8 mouse cellular contexts compared by ENCODE assay signal in the genomic region with DNA sequence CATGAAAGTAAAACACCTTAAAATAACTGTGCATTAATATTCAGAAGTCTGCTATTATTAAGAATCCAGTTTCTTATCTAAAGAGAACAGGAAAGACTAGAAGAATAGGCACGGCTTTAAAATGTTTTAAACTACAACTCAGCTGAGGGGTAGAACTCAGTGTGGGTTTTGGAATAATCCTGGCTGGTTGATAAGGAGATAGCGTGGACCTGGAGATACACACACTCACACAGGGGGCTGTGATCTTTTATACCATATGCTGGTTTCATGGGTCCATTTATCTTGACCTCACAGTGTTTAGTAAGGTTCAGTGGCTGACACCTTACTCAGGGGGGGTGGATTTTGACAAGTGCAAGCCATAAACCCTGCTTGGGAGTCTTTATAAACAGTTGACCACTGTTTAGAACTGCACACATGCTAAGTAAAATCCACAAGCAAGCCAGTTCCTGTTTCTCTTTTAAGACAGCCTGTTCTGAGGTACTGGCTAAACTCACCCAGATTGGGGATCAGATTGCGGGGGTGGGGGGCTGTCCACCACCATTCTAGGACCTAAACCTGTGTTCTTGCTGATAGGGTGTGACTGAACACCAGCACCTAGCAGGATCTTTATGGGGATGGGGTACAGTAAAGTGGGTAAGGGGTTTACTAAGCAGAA. TPM values are rescaled to one million over a fixed set of nuclear protein-coding genes. Genes with fewer than 3 reads are reported as not detected.
DNase-seq lines count a peak whose midpoint lies in the region; ATAC-seq and TF ChIP-seq lines count a peak whose summit lies in the region.

No protein-coding gene starts in this region.

- H3K4me1 ChIP-seq in heart, embryonic 15.5 days (replicated peaks) = peaks cover 17% of the 10 kb centered on the region
- peaks cover 6 to 8% of the 10 kb centered on the region in 2 experiments; a peak in 2 of 4 replicates for H3K4me1 ChIP-seq in MEL (ENCODE audit: control insufficient read depth in 1 of 2, insufficient read depth in 2 of 2, low read length in 2 of 2)
- peaks cover 13% of the 10 kb centered on the region for H3K4me1 ChIP-seq in hindbrain, embryonic 14.5 days (replicated peaks; ENCODE audit: control insufficient read depth, insufficient read depth, low read length)
- peaks cover 21% of the 10 kb centered on the region for H3K4me1 ChIP-seq in midbrain, embryonic 13.5 days (replicated peaks)

- H3K79me2 ChIP-seq in MEL (ENCODE audit: control insufficient read depth, insufficient read depth, low read length, poor library complexity) = peaks cover 2% of the 10 kb centered on the region; the same call in 1 of the 2 replicates

- peak overlapping the region; percentile 80 for H3K4me3 ChIP-seq in heart, embryonic 15.5 days
- peak overlapping the region; percentile 78 for H3K4me3 ChIP-seq in MEL (ENCODE audit: control insufficient read depth in 1 of 2, insufficient read depth in 1 of 2, low read depth in 2 of 2, low read length in 2 of 2)
- peak overlapping the region; percentile 98 for H3K4me3 ChIP-seq in hindbrain, embryonic 14.5 days (replicated peaks; ENCODE audit: low read length)
- peak overlapping the region; percentile 89 for H3K4me3 ChIP-seq in midbrain, embryonic 13.5 days (replicated peaks)

- ATAC-seq in heart, embryonic 15.5 days (replicated peaks; ENCODE audit: insufficient number of reproducible peaks, insufficient read depth, low FRiP score, low read depth) = no peak
- no peak for ATAC-seq in hindbrain, embryonic 14.5 days (ENCODE audit: low FRiP score)
- ATAC-seq in midbrain, embryonic 13.5 days = no peak

- peak overlapping the region; percentile 84 for H3K4me2 ChIP-seq in heart, embryonic 15.5 days
- H3K4me2 ChIP-seq in hindbrain, embryonic 14.5 days (replicated peaks) = peak overlapping the region; percentile 66
- peak overlapping the region; percentile 84 for H3K4me2 ChIP-seq in midbrain, embryonic 13.5 days (replicated peaks)

- no peak for DNase-seq in heart, postnatal 14 days
- DNase-seq in MEL (ENCODE audit: low read depth, low spot score) = peak; percentile 66
- DNase-seq in hindbrain, embryonic 14.5 days (ENCODE audit: low spot score) = no peak
- no peak for DNase-seq in gastrocnemius, postnatal 25 days
- DNase-seq in adrenal gland, postnatal 36 days = no peak
- DNase-seq in lung, postnatal 36 days = no peak

- TF ChIP-seq RAD21 in MEL (IDR thresholded peaks at IDR 0.05; ENCODE audit: low read depth, low read length) = no peak

- H3K27ac ChIP-seq in heart, embryonic 15.5 days = peak overlapping the region; percentile 76
- peak overlapping the region; percentile 33 for H3K27ac ChIP-seq in MEL (ENCODE audit: control insufficient read depth, low read depth, low read length)
- peak overlapping the region; percentile 83; the same call in 1 of the 2 replicates for H3K27ac ChIP-seq in hindbrain, embryonic 14.5 days
- H3K27ac ChIP-seq in midbrain, embryonic 13.5 days = peak overlapping the region; percentile 81; the same call in 1 of the 2 replicates

- 33% methylated on average over 3 of the region's 3 CpGs for WGBS in heart, embryonic 15.5 days
- WGBS in hindbrain, embryonic 14.5 days = 60% methylated on average over 3 of the region's 3 CpGs
- WGBS in midbrain, embryonic 13.5 days = 50% methylated on average over 3 of the region's 3 CpGs

- intact Hi-C loops in heart, postnatal 14 days (cut with DNase I) = loop anchor here (10.0 kb wide), 1 partner anchor 175 kb away; the partner anchor contains the start of gene Tmem82

- no peak for TF ChIP-seq POLR2A in MEL (IDR thresholded peaks at IDR 0.05; ENCODE audit: control insufficient read depth in 1 of 2, insufficient read depth in 1 of 2, low read depth in 1 of 2, low read length in 2 of 2, poor library complexity in 1 of 2)

- peaks cover 8% of the 10 kb centered on the region; the same call in 1 of the 2 replicates for H3K36me3 ChIP-seq in heart, embryonic 15.5 days
- H3K36me3 ChIP-seq in MEL (ENCODE audit: control insufficient read depth in 1 of 2, insufficient read depth in 2 of 2, low read length in 2 of 2) = peaks cover 0 to 6% of the 10 kb centered on the region in 2 experiments; a peak in 2 of 4 replicates
- peaks cover 14% of the 10 kb centered on the region for H3K36me3 ChIP-seq in hindbrain, embryonic 14.5 days (replicated peaks; ENCODE audit: control insufficient read depth, insufficient read depth)
- H3K36me3 ChIP-seq in midbrain, embryonic 13.5 days = peaks cover 32% of the 10 kb centered on the region

- no peak for TF ChIP-seq CTCF in MEL (IDR thresholded peaks at IDR 0.05 in 2 of 3, conservative IDR thresholded peaks at IDR 0.05 in 1 of 3; ENCODE audit: control insufficient read depth in 1 of 3, insufficient read depth in 1 of 3, low read depth in 2 of 3, low read length in 3 of 3, poor library complexity in 1 of 3, severe bottlenecking in 1 of 3)

- no peaks in the 10 kb centered on the region for H3K27me3 ChIP-seq in heart, embryonic 15.5 days
- H3K27me3 ChIP-seq in MEL (ENCODE audit: control insufficient read depth in 1 of 2, insufficient read depth in 2 of 2, low read length in 2 of 2) = no peaks in the 10 kb centered on the region
- no peaks in the 10 kb centered on the region for H3K27me3 ChIP-seq in hindbrain, embryonic 14.5 days (ENCODE audit: control insufficient read depth, insufficient read depth, low read length)
- no peaks in the 10 kb centered on the region for H3K27me3 ChIP-seq in midbrain, embryonic 13.5 days

- peak; percentile 18 to 35; a peak in 3 of 4 replicates for TF ChIP-seq EP300 in MEL (IDR thresholded peaks at IDR 0.05; ENCODE audit: low read depth in 1 of 2, low read length in 2 of 2)

- H3K9ac ChIP-seq in heart, embryonic 15.5 days = peak overlapping the region; percentile 90
- H3K9ac ChIP-seq in MEL (ENCODE audit: control insufficient read depth, low read depth, low read length, poor library complexity, severe bottlenecking) = peak overlapping the region; percentile 87
- H3K9ac ChIP-seq in hindbrain, embryonic 14.5 days = peak overlapping the region; percentile 99
- H3K9ac ChIP-seq in midbrain, embryonic 13.5 days (replicated peaks) = peak overlapping the region; percentile 95

- no peaks in the 10 kb centered on the region for H3K9me3 ChIP-seq in heart, embryonic 15.5 days (replicated peaks)
- H3K9me3 ChIP-seq in MEL (replicated peaks; ENCODE audit: insufficient read depth, low read length) = no peaks in the 10 kb centered on the region
- H3K9me3 ChIP-seq in hindbrain, embryonic 14.5 days (ENCODE audit: control insufficient read depth, low read length) = no peaks in the 10 kb centered on the region
- H3K9me3 ChIP-seq in midbrain, embryonic 13.5 days = no peaks in the 10 kb centered on the region

RNA-seq across cellular contexts. Expression of gene Dnajc16, which starts 1.0 kb away (rescaled TPM):
- polyA plus RNA-seq in heart, embryonic 15.5 days (2015; fragmentation: Nextera tagmentation; extraction: Ambion mirVana) = 3.7 and 4.8 TPM in 2 replicates
- 10 to 100 TPM; 18.4 to 18.5 TPM for total RNA-seq in heart, postnatal 14 days (2021)
- 3.2 and 3.4 TPM in 2 replicates for total RNA-seq in MEL (2012; rRNA removed)
- 1 to 10 TPM in 1 of 2 experiments, not detected in 1; 6.8 TPM for polyA plus RNA-seq in MEL (2012; ENCODE audit: insufficient read depth in 1 of 2, insufficient read length in 2 of 2, low read depth in 1 of 2, low replicate concordance in 2 of 2, missing spikeins in 1 of 2)
- 5.5 and 6.3 TPM in 2 replicates for polyA plus RNA-seq in hindbrain, embryonic 14.5 days (2014; fragmentation: Nextera tagmentation; extraction: Ambion mirVana)
- polyA plus RNA-seq in midbrain, embryonic 13.5 days (2015; fragmentation: Nextera tagmentation; extraction: Ambion mirVana) = 5.7 and 6.9 TPM in 2 replicates
- 10 to 100 TPM; 10.1 to 12.0 TPM for total RNA-seq in gastrocnemius, postnatal 25 days (2021)
- total RNA-seq in adrenal gland, postnatal 36 days (2021) = 10 to 100 TPM; 23.6 to 26.0 TPM

RNA-seq across cellular contexts. Expression of gene Casp9, which starts 3.7 kb away (rescaled TPM):
- 14.1 and 19.7 TPM in 2 replicates for polyA plus RNA-seq in heart, embryonic 15.5 days (2015; fragmentation: Nextera tagmentation; extraction: Ambion mirVana)
- total RNA-seq in heart, postnatal 14 days (2021) = 1 to 10 TPM; 7.7 to 9.5 TPM
- total RNA-seq in MEL (2012; rRNA removed) = 2.8 and 3.8 TPM in 2 replicates
- polyA plus RNA-seq in MEL (2012; ENCODE audit: insufficient read depth in 1 of 2, insufficient read length in 2 of 2, low read depth in 1 of 2, low replicate concordance in 2 of 2, missing spikeins in 1 of 2) = 1 to 10 TPM in 1 of 2 experiments, not detected in 1; 6.4 TPM
- 17.6 and 18.7 TPM in 2 replicates for polyA plus RNA-seq in hindbrain, embryonic 14.5 days (2014; fragmentation: Nextera tagmentation; extraction: Ambion mirVana)
- polyA plus RNA-seq in midbrain, embryonic 13.5 days (2015; fragmentation: Nextera tagmentation; extraction: Ambion mirVana) = 19.1 and 23.2 TPM in 2 replicates
- 1 to 10 TPM; 2.0 TPM for total RNA-seq in gastrocnemius, postnatal 25 days (2021)
- total RNA-seq in adrenal gland, postnatal 36 days (2021) = 10 to 100 TPM; 16.8 to 24.3 TPM

RNA-seq across cellular contexts. Expression of gene Cela2a, which starts 36.3 kb away (rescaled TPM):
- polyA plus RNA-seq in heart, embryonic 15.5 days (2015; fragmentation: Nextera tagmentation; extraction: Ambion mirVana) = 0.35 TPM in 1 of 2 replicates, not detected in the other
- not detected for total RNA-seq in heart, postnatal 14 days (2021)
- not detected in 2 replicates for total RNA-seq in MEL (2012; rRNA removed)
- not detected for polyA plus RNA-seq in MEL (2012; ENCODE audit: insufficient read depth in 1 of 2, insufficient read length in 2 of 2, low read depth in 1 of 2, low replicate concordance in 2 of 2, missing spikeins in 1 of 2)
- polyA plus RNA-seq in hindbrain, embryonic 14.5 days (2014; fragmentation: Nextera tagmentation; extraction: Ambion mirVana) = not detected in 2 replicates
- not detected in 2 replicates for polyA plus RNA-seq in midbrain, embryonic 13.5 days (2015; fragmentation: Nextera tagmentation; extraction: Ambion mirVana)
- not detected for total RNA-seq in gastrocnemius, postnatal 25 days (2021)
- not detected for total RNA-seq in adrenal gland, postnatal 36 days (2021)

RNA-seq across cellular contexts. Expression of gene Agmat, which starts 43.2 kb away (rescaled TPM):
- polyA plus RNA-seq in heart, embryonic 15.5 days (2015; fragmentation: Nextera tagmentation; extraction: Ambion mirVana) = 0.57 and 0.80 TPM in 2 replicates
- total RNA-seq in heart, postnatal 14 days (2021) = under 1 TPM; 0.72 to 0.98 TPM
- total RNA-seq in MEL (2012; rRNA removed) = 0.12 TPM in 1 of 2 replicates, not detected in the other
- polyA plus RNA-seq in MEL (2012; ENCODE audit: insufficient read depth in 1 of 2, insufficient read length in 2 of 2, low read depth in 1 of 2, low replicate concordance in 2 of 2, missing spikeins in 1 of 2) = under 1 TPM in 1 of 2 experiments, not detected in 1; 0.07 TPM
- polyA plus RNA-seq in hindbrain, embryonic 14.5 days (2014; fragmentation: Nextera tagmentation; extraction: Ambion mirVana) = 0.23 TPM in 1 of 2 replicates, not detected in the other
- polyA plus RNA-seq in midbrain, embryonic 13.5 days (2015; fragmentation: Nextera tagmentation; extraction: Ambion mirVana) = not detected in 2 replicates
- under 1 TPM in 1 of 2 experiments, not detected in 1; 0.20 TPM for total RNA-seq in gastrocnemius, postnatal 25 days (2021)
- 10 to 100 TPM; 35.7 to 41.3 TPM for total RNA-seq in adrenal gland, postnatal 36 days (2021)

RNA-seq across cellular contexts. Expression of gene Ctrc, which starts 56.5 kb away (rescaled TPM):
- polyA plus RNA-seq in heart, embryonic 15.5 days (2015; fragmentation: Nextera tagmentation; extraction: Ambion mirVana) = not detected in 2 replicates
- total RNA-seq in heart, postnatal 14 days (2021) = not detected
- total RNA-seq in MEL (2012; rRNA removed) = not detected in 2 replicates
- not detected for polyA plus RNA-seq in MEL (2012; ENCODE audit: insufficient read depth in 1 of 2, insufficient read length in 2 of 2, low read depth in 1 of 2, low replicate concordance in 2 of 2, missing spikeins in 1 of 2)
- polyA plus RNA-seq in hindbrain, embryonic 14.5 days (2014; fragmentation: Nextera tagmentation; extraction: Ambion mirVana) = not detected in 2 replicates
- polyA plus RNA-seq in midbrain, embryonic 13.5 days (2015; fragmentation: Nextera tagmentation; extraction: Ambion mirVana) = not detected in 2 replicates
- not detected for total RNA-seq in gastrocnemius, postnatal 25 days (2021)
- not detected for total RNA-seq in adrenal gland, postnatal 36 days (2021)

Comparison
In these comparisons a context has a peak if more than half of its experiments do, and no peak if none do; other contexts are left out.
1. H3K27ac ChIP-seq: peak in every context shown above with its lines; median percentile 83 in hindbrain, embryonic 14.5 days; 81 in midbrain, embryonic 13.5 days; 76 in heart, embryonic 15.5 days; 33 in MEL.